Mouse (Mus musculus) midbrain, embryonic 13.5 days (tissue): ENCODE measurements around the gene Ttc21a. TPM values are rescaled to one million over a fixed set of nuclear protein-coding genes. Genes with fewer than 3 reads are reported as not detected.

Experiments used
- ATAC-seq: fragments of 200-750 bp; cut with Nextera tagmentation; 2 replicates; pipeline ENCODE4 v1.8.0; 2017; ENCODE audit warnings: mild to moderate bottlenecking, moderate TSS enrichment, moderate library complexity
- H3K27ac ChIP-seq: fragments of 300-500 bp; sonication (generic); 2 replicates; pipeline ENCODE4 v1.5.1; 2015; ENCODE audit warnings: inconsistent platforms, mild to moderate bottlenecking, moderate library complexity
- H3K27me3 ChIP-seq: fragments of 300-500 bp; sonication (generic); 2 replicates; pipeline ENCODE4 v1.6.1; 2015; ENCODE audit warnings: mild to moderate bottlenecking, inconsistent platforms
- H3K36me3 ChIP-seq: fragments of 300-500 bp; sonication (generic); 2 replicates; pipeline ENCODE4 v1.6.1; 2015; ENCODE audit warnings: mild to moderate bottlenecking, inconsistent platforms
- H3K4me1 ChIP-seq: fragments of 300-500 bp; sonication (generic); replicated peaks from 2 replicates; pipeline ENCODE4 v1.6.1; 2015; ENCODE audit warnings: inconsistent platforms
- H3K4me2 ChIP-seq: fragments of 300-500 bp; sonication (generic); replicated peaks from 2 replicates; pipeline ENCODE4 v1.6.1; 2015; ENCODE audit warnings: moderate library complexity, mild to moderate bottlenecking, inconsistent platforms
- H3K4me3 ChIP-seq: fragments of 300-500 bp; sonication (generic); replicated peaks from 2 replicates; pipeline ENCODE4 v1.5.1; 2015; ENCODE audit warnings: mild to moderate bottlenecking, inconsistent platforms
- H3K9ac ChIP-seq: fragments of 300-500 bp; sonication (generic); replicated peaks from 2 replicates; pipeline ENCODE4 v1.6.1; 2015; ENCODE audit warnings: mild to moderate bottlenecking, inconsistent platforms
- H3K9me3 ChIP-seq: fragments of 300-500 bp; sonication (generic); 2 replicates; pipeline ENCODE4 v1.6.1; 2016; ENCODE audit warnings: mild to moderate bottlenecking, inconsistent platforms
- WGBS: fragments of 180-500 bp; shearing (Covaris S2); methylation state at CpG from one replicate; pipeline ENCODE4 v1.1.7; 2015; 5-methylcytosine and 5-hydroxymethylcytosine counted together
- polyA plus RNA-seq: library from polyadenylated mRNA; unstranded; fragments of >200 nt; fragmentation: Nextera tagmentation; extraction: Ambion mirVana; gene quantifications from 2 replicates; pipeline ENCODE4 v1.2.1, GENCODE M21; 2015

The Ttc21a gene
- polyA plus RNA-seq: 0.28 and 0.44 TPM in 2 replicates

DNA sequence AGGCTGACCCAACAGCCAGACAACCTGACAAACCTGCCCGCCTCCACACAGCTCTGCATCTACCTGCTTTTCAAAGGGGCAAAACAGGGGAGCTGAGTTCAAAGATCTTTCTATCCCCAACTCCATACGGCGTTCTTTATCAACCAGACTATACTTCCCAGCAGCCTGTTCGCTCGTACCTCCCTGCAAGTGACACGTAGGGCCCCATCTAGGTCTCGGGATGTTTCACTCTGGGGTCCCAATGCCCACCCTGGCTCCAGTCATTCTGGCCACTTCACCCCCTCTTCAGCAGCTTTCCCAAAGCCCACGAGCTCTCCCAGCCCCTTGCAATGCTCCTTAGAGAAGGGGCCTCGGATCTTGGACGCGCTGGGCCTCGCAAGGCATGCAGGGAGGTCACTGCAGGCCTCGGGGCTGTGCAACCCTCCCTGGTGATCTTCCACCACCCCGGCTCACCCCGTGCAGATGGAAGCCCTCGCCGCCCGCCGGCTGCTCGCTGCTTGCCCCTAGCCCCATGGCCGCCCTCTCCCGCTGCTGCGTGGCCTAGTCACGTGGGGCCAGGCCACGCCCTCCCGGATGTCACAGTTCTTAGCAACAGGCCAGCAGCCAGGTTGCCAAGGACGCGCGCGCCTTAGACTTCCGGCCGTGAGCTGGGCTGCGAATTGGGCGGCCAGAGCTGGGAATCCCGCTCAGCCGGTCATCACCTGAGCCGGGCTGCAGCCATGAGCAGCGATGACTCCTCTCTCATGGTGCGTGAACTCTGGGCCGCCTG lies at the start of gene Ttc21a, which contains the start of gene Gorasp1:
Ttc21a (plus strand) TSS at position 602 of the 769 bp plus-strand sequence.
Gorasp1 (minus strand) TSS at position 561 of the 769 bp plus-strand sequence.
- peak within 1 kb of the TSS; percentile 88 for H3K4me2 ChIP-seq
- ATAC-seq: peak; percentile 96
- peaks cover 6% of the 10 kb centered on the region for H3K36me3 ChIP-seq
- 3% methylated on average over 40 of the region's 40 CpGs for WGBS
- peak within 1 kb of the TSS; percentile 76 for H3K4me3 ChIP-seq
- H3K4me1 ChIP-seq: peaks cover 16% of the 10 kb centered on the region
- H3K27me3 ChIP-seq: no peaks in the 10 kb centered on the region
- H3K27ac ChIP-seq: peak within 1 kb of the TSS; percentile 74
- peak within 1 kb of the TSS; percentile 87 for H3K9ac ChIP-seq
- H3K9me3 ChIP-seq: no peaks in the 10 kb centered on the region

DNA sequence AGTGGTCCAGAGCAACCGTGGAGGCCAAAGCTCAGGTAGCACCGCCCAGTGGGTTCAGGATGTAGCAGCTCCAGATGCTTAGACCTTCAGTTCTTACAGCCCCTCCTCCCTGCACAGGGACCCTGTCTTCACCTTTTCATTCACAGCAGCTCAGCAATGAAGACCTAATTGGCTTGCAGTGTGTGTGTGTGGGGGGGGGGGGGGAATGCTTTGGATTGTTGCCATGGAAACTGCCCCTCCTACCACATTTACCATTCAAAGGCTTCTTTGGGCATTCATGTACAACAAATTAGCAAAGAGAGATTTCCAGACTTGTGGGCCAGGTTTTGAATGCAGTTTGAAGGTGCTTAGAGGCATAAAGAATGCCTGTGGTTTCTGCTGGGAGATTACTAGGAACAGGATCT lies 48.6 kb upstream of the Ttc21a start:
- H3K9ac ChIP-seq: no peak overlapping the region
- no peak overlapping the region for H3K4me2 ChIP-seq
- 7% methylated on average over 2 of the region's 2 CpGs for WGBS
- peaks cover 18% of the 10 kb centered on the region for H3K4me1 ChIP-seq
- no peaks in the 10 kb centered on the region for H3K36me3 ChIP-seq
- no peak overlapping the region for H3K4me3 ChIP-seq
- peak overlapping the region; percentile 67 for H3K27ac ChIP-seq
- peaks cover 19% of the 10 kb centered on the region for H3K27me3 ChIP-seq
- no peaks in the 10 kb centered on the region for H3K9me3 ChIP-seq
- peak; percentile 77 for ATAC-seq

DNA sequence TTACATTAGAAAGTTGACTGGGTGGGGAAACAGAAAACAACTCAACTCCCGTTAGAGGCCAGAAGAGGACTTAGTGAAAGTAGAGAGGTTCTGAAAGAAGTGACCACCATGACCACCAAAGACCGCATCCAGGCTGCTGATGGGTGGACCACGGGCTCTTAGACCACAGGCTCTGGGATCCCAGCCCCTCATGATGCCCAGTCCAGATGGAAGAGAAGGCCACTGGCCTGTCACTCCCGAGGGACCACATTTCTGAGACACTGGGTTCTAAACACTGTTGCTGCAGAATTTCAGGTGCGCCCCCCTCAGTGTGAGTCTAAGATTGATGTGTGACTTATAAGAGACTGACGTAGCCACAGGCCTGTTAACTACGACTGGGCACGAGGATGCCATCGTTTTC lies 48.0 kb upstream of the Ttc21a start:
- Histone ChIP-seq H3K4me2 (no peak overlapping the region), H3K27me3 (peaks cover 19% of the 10 kb centered on the region), H3K36me3 (no peaks in the 10 kb centered on the region), H3K9me3 (no peaks in the 10 kb centered on the region), H3K27ac (peak overlapping the region; percentile 67), H3K4me3 (no peak overlapping the region), H3K4me1 (peaks cover 22% of the 10 kb centered on the region), H3K9ac (no peak overlapping the region)
- WGBS: 65% methylated on average over 9 of the region's 9 CpGs
- no peak for ATAC-seq

DNA sequence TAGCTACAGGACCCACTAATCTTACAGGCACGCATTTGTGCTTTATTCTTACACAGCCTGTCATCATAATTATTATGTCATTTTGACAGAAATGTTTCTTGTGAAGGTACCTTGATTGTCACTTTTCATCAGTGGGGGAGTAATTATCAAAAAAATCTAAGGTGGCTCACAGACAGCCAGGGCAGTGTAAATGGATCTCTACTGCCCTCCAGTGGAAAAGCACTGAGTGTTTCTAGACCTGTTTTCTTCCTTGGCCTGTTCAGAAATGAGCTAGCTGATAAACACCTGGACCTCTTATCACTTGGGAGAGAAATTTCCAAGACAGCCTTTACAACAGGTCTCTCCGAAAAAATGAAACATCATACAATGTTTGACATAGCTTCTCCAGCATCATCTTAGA lies 46.7 kb upstream of the Ttc21a start:
- ATAC-seq: no peak
- 40% methylated on average over 2 of the region's 2 CpGs for WGBS
- peaks cover 27% of the 10 kb centered on the region for H3K4me1 ChIP-seq

DNA sequence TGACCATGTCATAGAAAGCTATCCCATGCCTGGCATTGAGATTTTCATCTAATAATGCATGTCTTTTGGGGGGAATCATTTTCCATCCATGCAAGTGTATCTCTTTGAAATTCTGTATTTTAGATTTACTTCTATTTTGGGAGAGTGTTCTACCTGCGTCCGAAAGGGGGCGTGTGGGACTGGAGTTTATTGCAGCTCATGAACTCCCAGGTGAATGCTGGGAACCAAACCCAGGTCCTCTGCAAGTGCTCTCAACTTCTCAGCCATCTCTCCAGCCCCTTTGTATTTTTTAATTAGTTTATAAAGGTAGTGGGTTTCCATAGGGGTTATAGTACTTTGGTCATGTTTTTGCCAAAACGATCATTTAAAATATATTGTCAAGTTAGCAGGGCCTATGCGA lies 43.5 kb upstream of the Ttc21a start:
- H3K27ac ChIP-seq: 0 out of 2 replicates have a peak overlapping the region, but pooled peaks have one; percentile 85
- H3K4me2 ChIP-seq: peak overlapping the region; percentile 95
- ATAC-seq: no peak
- H3K9ac ChIP-seq: no peak overlapping the region
- H3K27me3 ChIP-seq: peaks cover 11% of the 10 kb centered on the region; the same call in 1 of the 2 replicates
- H3K4me3 ChIP-seq: peak overlapping the region; percentile 99; the same call in 1 of the 2 replicates
- WGBS: 91% methylated on average over 5 of the region's 5 CpGs
- no peaks in the 10 kb centered on the region for H3K36me3 ChIP-seq
- H3K9me3 ChIP-seq: no peaks in the 10 kb centered on the region
- peaks cover 26% of the 10 kb centered on the region for H3K4me1 ChIP-seq

More for the DNA sequence above, 46.7 kb upstream of the Ttc21a start:
- peaks cover 19% of the 10 kb centered on the region for H3K27me3 ChIP-seq
- no peak overlapping the region for H3K27ac ChIP-seq
- H3K36me3 ChIP-seq: no peaks in the 10 kb centered on the region
- H3K4me3 ChIP-seq: no peak overlapping the region
- H3K4me2 ChIP-seq: no peak overlapping the region
- H3K9me3 ChIP-seq: no peaks in the 10 kb centered on the region
- no peak overlapping the region for H3K9ac ChIP-seq

DNA sequence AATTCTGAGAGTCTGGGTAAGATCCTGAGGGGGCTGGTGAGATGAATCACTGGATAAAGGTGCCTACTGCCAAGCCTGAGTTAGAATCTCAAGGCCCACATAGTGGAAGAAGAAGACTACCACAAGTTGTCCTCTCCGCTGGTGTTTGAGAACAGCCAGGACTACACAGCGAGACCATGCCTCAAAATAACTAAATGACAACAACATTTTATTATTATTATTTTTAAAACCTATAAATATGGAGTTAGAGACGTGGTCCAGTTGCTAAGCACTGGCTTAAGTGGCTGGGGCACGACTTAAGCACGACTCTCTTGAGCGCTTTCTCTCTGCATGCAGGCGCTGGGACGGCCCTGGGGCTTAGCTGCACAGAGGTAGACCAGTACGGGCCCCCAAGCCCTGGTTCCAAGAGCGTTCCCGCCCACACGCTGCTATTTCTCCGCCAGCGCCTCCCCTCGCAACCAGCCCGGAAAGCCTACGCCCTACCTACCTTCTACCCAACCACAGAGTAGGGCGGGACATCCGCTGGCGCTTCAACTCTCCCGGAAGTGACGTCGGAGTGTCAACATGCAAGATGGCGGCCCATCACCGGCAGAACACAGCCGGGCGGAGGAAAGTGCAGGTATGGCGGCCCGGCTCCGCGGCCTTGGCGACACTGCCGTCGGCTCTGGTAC lies 42.9 kb upstream of the Ttc21a start, which contains the start of gene Wdr48:
Wdr48 (plus strand) TSS at position 540 of the 671 bp plus-strand sequence.
- peak within 1 kb of the TSS; percentile 85 for H3K27ac ChIP-seq
- H3K9ac ChIP-seq: peak within 1 kb of the TSS; percentile 90
- 4% methylated on average over 34 of the region's 34 CpGs for WGBS
- no peaks in the 10 kb centered on the region for H3K9me3 ChIP-seq
- peaks cover 11% of the 10 kb centered on the region; the same call in 1 of the 2 replicates for H3K27me3 ChIP-seq
- H3K4me3 ChIP-seq: peak within 1 kb of the TSS; percentile 99
- peak within 1 kb of the TSS; percentile 95 for H3K4me2 ChIP-seq
- peaks cover 21% of the 10 kb centered on the region for H3K4me1 ChIP-seq
- no peaks in the 10 kb centered on the region for H3K36me3 ChIP-seq
- peak; percentile 99 for ATAC-seq

DNA sequence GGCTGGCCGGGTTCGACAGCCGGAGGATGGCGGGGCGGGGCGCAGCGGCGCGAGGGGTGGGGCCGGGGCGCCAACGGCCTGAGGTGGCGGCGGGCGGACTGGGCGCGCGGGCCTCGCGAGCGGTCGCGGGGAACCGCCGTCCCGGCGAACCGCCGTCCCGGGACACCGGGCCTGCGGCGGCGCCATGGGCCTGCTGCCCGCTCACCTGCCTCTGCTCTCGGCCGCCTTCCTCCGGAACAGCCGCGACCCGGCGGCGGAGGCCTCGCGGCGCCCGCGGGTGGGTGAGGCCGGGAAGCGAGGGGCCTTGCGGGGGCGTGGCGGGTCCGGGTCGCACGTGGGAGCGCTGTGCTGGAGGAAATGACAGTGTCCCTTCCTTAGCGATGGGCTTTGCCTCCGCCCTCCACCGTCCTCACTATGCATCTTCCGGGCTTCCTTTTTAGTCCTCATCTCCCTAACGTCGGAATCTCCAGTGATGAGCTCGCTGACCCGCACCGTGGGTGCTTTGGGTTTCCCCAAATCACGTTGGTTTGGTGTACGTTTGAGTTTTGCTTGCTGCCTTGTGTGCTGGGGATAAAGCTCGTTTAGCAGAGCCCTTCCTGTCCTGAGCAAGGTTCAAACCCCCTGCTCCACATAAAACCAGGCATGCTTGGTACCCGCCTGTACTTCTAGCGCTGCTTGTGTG lies 42.2 kb upstream of the Ttc21a start:
- Histone ChIP-seq H3K36me3 (no peaks in the 10 kb centered on the region), H3K4me3 (peak overlapping the region; percentile 99), H3K4me1 (peaks cover 16% of the 10 kb centered on the region), H3K9ac (peak overlapping the region; percentile 90), H3K27me3 (peaks cover 11% of the 10 kb centered on the region; the same call in 1 of the 2 replicates), H3K9me3 (no peaks in the 10 kb centered on the region), H3K4me2 (peak overlapping the region; percentile 95), H3K27ac (peak overlapping the region; percentile 77)
- ATAC-seq: no peak; the same call in 1 of the 2 replicates
- WGBS: under 1% methylated on average over 63 of the region's 71 CpGs

DNA sequence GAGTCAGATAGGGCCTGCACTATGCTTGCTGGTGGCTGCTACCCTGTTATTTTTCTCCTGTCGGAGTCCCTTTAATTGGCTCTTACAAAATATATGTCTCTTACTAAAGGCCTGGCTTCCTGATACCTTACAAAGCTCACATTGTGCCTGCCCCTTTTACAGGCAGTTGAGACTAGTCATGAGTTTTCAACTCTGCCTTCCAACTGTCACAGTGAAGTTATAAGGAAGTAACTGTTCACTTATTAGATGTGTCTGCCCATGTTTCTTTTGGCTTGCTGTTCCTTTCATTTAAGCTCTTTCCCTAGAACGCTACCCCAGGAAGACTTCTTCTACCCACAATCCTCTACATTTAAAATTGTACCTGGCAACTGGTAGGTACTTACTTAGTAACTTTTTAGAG lies 38.0 kb upstream of the Ttc21a start:
- Histone ChIP-seq H3K36me3 (peaks cover 27% of the 10 kb centered on the region), H3K27me3 (no peaks in the 10 kb centered on the region), H3K9me3 (no peaks in the 10 kb centered on the region), H3K9ac (no peak overlapping the region), H3K4me3 (no peak overlapping the region), H3K4me1 (peaks cover 13% of the 10 kb centered on the region), H3K4me2 (no peak overlapping the region), H3K27ac (no peak overlapping the region)
- WGBS: 97% methylated on average over 2 of the region's 2 CpGs
- ATAC-seq: no peak

DNA sequence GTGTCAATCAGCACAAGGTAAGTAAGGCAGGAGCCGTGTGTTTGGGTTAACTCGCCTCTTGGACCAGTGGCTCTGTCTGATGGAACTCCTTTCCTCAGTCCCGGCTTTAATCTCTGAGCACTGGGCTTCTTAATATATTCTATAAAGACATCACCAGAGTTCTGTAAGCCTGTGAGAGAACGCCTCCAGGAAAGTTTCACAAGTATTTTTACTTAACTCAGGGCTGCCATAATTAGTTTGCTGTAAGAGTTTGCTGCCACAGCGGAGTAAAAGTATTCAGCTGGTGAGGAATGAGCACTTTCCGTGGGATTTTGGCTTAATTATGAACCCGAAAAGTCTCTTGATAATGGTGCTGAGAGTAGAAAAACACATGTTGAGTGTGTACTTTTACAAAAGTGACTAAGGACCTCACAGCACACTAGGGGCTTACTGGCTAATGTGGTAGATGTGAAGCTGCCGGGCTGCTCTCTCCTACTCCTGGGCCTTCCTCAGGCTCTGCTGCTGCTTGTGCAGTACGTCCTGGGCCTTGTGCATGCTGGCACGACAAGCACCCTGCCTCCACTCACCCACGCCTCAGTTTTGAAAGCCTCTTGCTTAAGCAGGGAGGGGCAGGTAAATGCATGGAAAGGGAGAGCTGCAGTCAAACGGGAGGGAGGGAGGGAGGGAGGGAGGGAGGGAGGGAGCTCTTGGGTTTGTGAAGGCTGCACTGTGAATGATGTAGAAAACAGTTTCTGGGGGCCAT lies 34.8 kb upstream of the Ttc21a start:
- no peaks in the 10 kb centered on the region for H3K27me3 ChIP-seq
- H3K4me1 ChIP-seq: no peaks in the 10 kb centered on the region
- H3K9ac ChIP-seq: no peak overlapping the region
- H3K9me3 ChIP-seq: no peaks in the 10 kb centered on the region
- H3K4me2 ChIP-seq: no peak overlapping the region
- no peak overlapping the region for H3K27ac ChIP-seq
- H3K36me3 ChIP-seq: peaks cover 55% of the 10 kb centered on the region
- H3K4me3 ChIP-seq: no peak overlapping the region
- no peak for ATAC-seq
- WGBS: 83% methylated on average over 12 of the region's 12 CpGs

DNA sequence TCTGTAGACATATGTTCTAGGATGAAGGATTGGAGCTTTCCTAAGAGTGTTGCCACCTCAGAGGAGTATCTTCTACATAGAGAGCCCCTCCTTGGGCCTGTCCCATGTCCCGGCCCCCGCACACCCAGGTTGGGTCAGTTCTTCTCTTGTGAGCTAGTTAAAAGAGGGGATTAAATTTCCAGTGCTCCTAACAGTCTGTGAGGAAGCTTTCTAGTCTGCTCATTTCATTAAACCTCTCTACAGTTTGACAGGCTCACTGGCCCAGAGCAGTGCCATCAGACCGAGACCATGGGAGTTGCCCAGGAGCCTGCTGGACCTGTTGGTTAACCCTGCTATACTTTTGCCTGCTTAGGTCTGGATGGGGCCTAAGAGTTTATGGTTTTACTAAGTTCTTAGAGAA lies 28.7 kb upstream of the Ttc21a start:
- no peak overlapping the region for H3K27ac ChIP-seq
- 95% methylated on average over 3 of the region's 3 CpGs for WGBS
- no peak overlapping the region for H3K9ac ChIP-seq
- ATAC-seq: no peak
- H3K27me3 ChIP-seq: no peaks in the 10 kb centered on the region
- H3K9me3 ChIP-seq: no peaks in the 10 kb centered on the region
- H3K4me1 ChIP-seq: no peaks in the 10 kb centered on the region
- no peak overlapping the region for H3K4me2 ChIP-seq
- peaks cover 95% of the 10 kb centered on the region for H3K36me3 ChIP-seq
- no peak overlapping the region for H3K4me3 ChIP-seq

DNA sequence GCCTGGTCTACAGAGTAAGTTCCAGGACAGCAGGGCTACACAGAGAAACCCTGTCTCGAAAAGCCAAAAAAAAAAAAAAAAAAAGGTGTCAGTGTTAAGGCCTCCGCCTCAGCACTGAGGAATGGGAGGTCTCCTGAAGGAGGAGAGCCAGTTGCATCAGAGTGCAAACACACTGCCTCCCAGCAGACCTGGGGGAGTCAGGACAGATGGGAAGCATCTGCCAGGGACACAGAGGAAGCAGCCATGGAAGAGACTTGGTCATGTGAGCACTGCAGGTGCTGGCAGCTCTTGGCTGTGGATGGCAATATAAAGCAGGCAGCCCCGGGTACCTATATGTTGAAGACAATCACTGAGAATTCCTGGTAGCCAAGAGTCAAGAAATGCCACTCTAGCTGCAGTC lies 27.5 kb upstream of the Ttc21a start:
- no peak overlapping the region for H3K27ac ChIP-seq
- H3K4me1 ChIP-seq: no peaks in the 10 kb centered on the region
- H3K27me3 ChIP-seq: no peaks in the 10 kb centered on the region
- no peak overlapping the region for H3K4me3 ChIP-seq
- 92% methylated on average over 3 of the region's 3 CpGs for WGBS
- H3K4me2 ChIP-seq: no peak overlapping the region
- no peaks in the 10 kb centered on the region for H3K9me3 ChIP-seq
- no peak for ATAC-seq
- no peak overlapping the region for H3K9ac ChIP-seq
- H3K36me3 ChIP-seq: peaks cover 95% of the 10 kb centered on the region
